Mouse (Mus musculus) forebrain, postnatal 0 days (tissue): ENCODE measurements at regions not wholly inside any gene's neighbourhood (a gene's known extent, or its start where the extent isn't known, plus 50 kb on each side); places are given as distances from the start of the nearest gene placed in this dataset.

ENCODE experiments used
- ATAC-seq: fragments of 200-750 bp; cut with Nextera tagmentation; 2 replicates; pipeline ENCODE4 v1.8.0; 2017; ENCODE audit warnings: mild to moderate bottlenecking, moderate library complexity
- DNase-seq: peaks from one replicate; pipeline ENCODE4 v3.0.0-alpha.2; 2015
- H3K27ac ChIP-seq: fragments of 300-500 bp; sonication (generic); 2 replicates; pipeline ENCODE4 v1.5.1; 2014; ENCODE audit warnings: low read depth, mild to moderate bottlenecking, antibody characterized with exemption, low read length, moderate library complexity, mixed read lengths
- H3K27me3 ChIP-seq: fragments of 300-500 bp; sonication (generic); 2 replicates; pipeline ENCODE4 v1.6.1; 2014; ENCODE audit warnings: mild to moderate bottlenecking, low read length, mixed read lengths; ENCODE audit not compliant: insufficient read depth
- H3K36me3 ChIP-seq: fragments of 300-500 bp; sonication (generic); 2 replicates; pipeline ENCODE4 v1.6.1; 2014; ENCODE audit warnings: mild to moderate bottlenecking, moderate library complexity; ENCODE audit not compliant: insufficient read depth
- H3K4me1 ChIP-seq: fragments of 300-500 bp; sonication (generic); 2 replicates; pipeline ENCODE4 v1.6.1; 2014; ENCODE audit warnings: antibody characterized with exemption; ENCODE audit not compliant: insufficient read depth
- H3K4me2 ChIP-seq: fragments of 300-500 bp; sonication (generic); 2 replicates; pipeline ENCODE4 v1.6.1; 2014; ENCODE audit warnings: low read depth, mild to moderate bottlenecking, moderate library complexity
- H3K4me3 ChIP-seq: fragments of 300-500 bp; sonication (generic); 2 replicates; pipeline ENCODE4 v1.5.1; 2014; ENCODE audit warnings: low read depth, low read length, mixed read lengths
- H3K9ac ChIP-seq: fragments of 300-500 bp; sonication (generic); 2 replicates; pipeline ENCODE4 v1.6.1; 2014; ENCODE audit warnings: mild to moderate bottlenecking
- H3K9me3 ChIP-seq: fragments of 300-500 bp; sonication (generic); 2 replicates; pipeline ENCODE4 v1.6.1; 2016; ENCODE audit warnings: low read length
- CTCF ChIP-seq: sonication (generic); IDR thresholded peaks from 2 replicates; pipeline ENCODE4 v1.5.1; 2016; ENCODE audit warnings: antibody characterized with exemption, control low read depth, low read depth
- WGBS: fragments of 180-500 bp; shearing (Covaris S2); extraction: QIAGEN DNeasy Blood & Tissue Kit; methylation state at CpG from one replicate; pipeline ENCODE4 v1.1.7; 2014; 5-methylcytosine and 5-hydroxymethylcytosine counted together

- Histone ChIP-seq H3K27me3 (no peaks in the 10 kb centered on the region), H3K9me3 (no peaks in the 10 kb centered on the region), H3K36me3 (no peaks in the 10 kb centered on the region), H3K9ac (no peak overlapping the region), H3K4me1 (no peaks in the 10 kb centered on the region), H3K4me3 (no peak overlapping the region), H3K4me2 (no peak overlapping the region), H3K27ac (no peak overlapping the region)
- TF ChIP-seq CTCF: no peak
- DNase-seq (no peak), ATAC-seq (no peak)
- WGBS: 76% methylated on average over 15 of the region's 15 CpGs
These were observed 98.4 kb downstream of the Sqor start for GRCm38 (mm10) chr2:122863343-122863970.

- DNase-seq (no peak), ATAC-seq (no peak)
- 74% methylated on average over 1 of the region's 1 CpGs for WGBS
- Histone ChIP-seq H3K9ac (no peak overlapping the region), H3K27me3 (no peaks in the 10 kb centered on the region), H3K4me1 (no peaks in the 10 kb centered on the region), H3K4me2 (no peak overlapping the region), H3K4me3 (no peak overlapping the region), H3K27ac (no peak overlapping the region), H3K36me3 (no peaks in the 10 kb centered on the region), H3K9me3 (no peaks in the 10 kb centered on the region)
- no peak for TF ChIP-seq CTCF
These were observed 98.9 kb downstream of the Sqor start for GRCm38 (mm10) chr2:122863971-122864348.

- ATAC-seq (no peak), DNase-seq (no peak)
- no peaks in the 10 kb centered on the region for H3K4me1 ChIP-seq
- H3K4me2 ChIP-seq: no peak overlapping the region
- no peaks in the 10 kb centered on the region for H3K27me3 ChIP-seq
- H3K9me3 ChIP-seq: peaks cover 10% of the 10 kb centered on the region; the same call in 1 of the 2 replicates
- H3K36me3 ChIP-seq: no peaks in the 10 kb centered on the region
- H3K9ac ChIP-seq: no peak overlapping the region
- no peak overlapping the region for H3K27ac ChIP-seq
- TF ChIP-seq CTCF: no peak
- no peak overlapping the region for H3K4me3 ChIP-seq
These were observed 122.1 kb downstream of the Sqor start for GRCm38 (mm10) chr2:122887111-122887510.

GRCm38 (mm10) chr2:122887526-122887925, 122.5 kb downstream of the Sqor start:
- Histone ChIP-seq H3K36me3 (no peaks in the 10 kb centered on the region), H3K4me3 (no peak overlapping the region), H3K27me3 (no peaks in the 10 kb centered on the region), H3K27ac (no peak overlapping the region), H3K9me3 (peaks cover 10% of the 10 kb centered on the region; the same call in 1 of the 2 replicates), H3K4me2 (no peak overlapping the region), H3K4me1 (no peaks in the 10 kb centered on the region), H3K9ac (no peak overlapping the region)
- DNase-seq (no peak), ATAC-seq (no peak)
- TF ChIP-seq CTCF: no peak

- Histone ChIP-seq H3K4me1 (no peaks in the 10 kb centered on the region), H3K4me2 (no peak overlapping the region), H3K4me3 (no peak overlapping the region), H3K9me3 (no peaks in the 10 kb centered on the region), H3K9ac (no peak overlapping the region), H3K36me3 (no peaks in the 10 kb centered on the region), H3K27ac (no peak overlapping the region), H3K27me3 (no peaks in the 10 kb centered on the region)
- ATAC-seq (peak; percentile 29; the same call in 1 of the 2 replicates), DNase-seq (no peak)
- 6% methylated on average over 11 of the region's 11 CpGs for WGBS
- no peak for TF ChIP-seq CTCF
These were observed 140.4 kb downstream of the Sqor start for GRCm38 (mm10) chr2:122905129-122906072.

- Histone ChIP-seq H3K4me3 (no peak overlapping the region), H3K36me3 (no peaks in the 10 kb centered on the region), H3K4me2 (no peak overlapping the region), H3K9ac (no peak overlapping the region), H3K27ac (no peak overlapping the region), H3K4me1 (no peaks in the 10 kb centered on the region), H3K9me3 (no peaks in the 10 kb centered on the region), H3K27me3 (no peaks in the 10 kb centered on the region)
- ATAC-seq (no peak; the same call in 1 of the 2 replicates), DNase-seq (peak; percentile 64)
- TF ChIP-seq CTCF: peak; percentile 62
- 80% methylated on average over 1 of the region's 1 CpGs for WGBS
These were observed 151.7 kb downstream of the Sqor start for GRCm38 (mm10) chr2:122916772-122917171.

- no peak overlapping the region for H3K4me3 ChIP-seq
- no peaks in the 10 kb centered on the region for H3K36me3 ChIP-seq
- H3K9me3 ChIP-seq: no peaks in the 10 kb centered on the region
- H3K4me2 ChIP-seq: no peak overlapping the region
- no peaks in the 10 kb centered on the region for H3K4me1 ChIP-seq
- DNase-seq (no peak), ATAC-seq (no peak)
- no peaks in the 10 kb centered on the region for H3K27me3 ChIP-seq
- no peak overlapping the region for H3K9ac ChIP-seq
- WGBS: 36% methylated on average over 4 of the region's 4 CpGs
- no peak overlapping the region for H3K27ac ChIP-seq
- peak; percentile 53 for TF ChIP-seq CTCF
These were observed 172.9 kb downstream of the Sqor start for GRCm38 (mm10) chr2:122937922-122938321.
